Mouse (Mus musculus) spleen, postnatal 36 days (tissue): ENCODE results near the gene A2ml1.

Source experiments
- DNase-seq, 2 experiments: peaks; one replicate each; pipeline ENCODE4 v3.0.0; 2022; ENCODE audit warnings: low spot score in 2 of 2, mixed read lengths in 1 of 2

The A2ml1 gene

GRCm38 (mm10) chr6:128549463-128550452, 31.6 kb downstream of the A2ml1 start:
- no peak for DNase-seq

- no peak for DNase-seq
Observed at GRCm38 (mm10) chr6:128548532-128548931, 32.9 kb downstream of the A2ml1 start.

DNA sequence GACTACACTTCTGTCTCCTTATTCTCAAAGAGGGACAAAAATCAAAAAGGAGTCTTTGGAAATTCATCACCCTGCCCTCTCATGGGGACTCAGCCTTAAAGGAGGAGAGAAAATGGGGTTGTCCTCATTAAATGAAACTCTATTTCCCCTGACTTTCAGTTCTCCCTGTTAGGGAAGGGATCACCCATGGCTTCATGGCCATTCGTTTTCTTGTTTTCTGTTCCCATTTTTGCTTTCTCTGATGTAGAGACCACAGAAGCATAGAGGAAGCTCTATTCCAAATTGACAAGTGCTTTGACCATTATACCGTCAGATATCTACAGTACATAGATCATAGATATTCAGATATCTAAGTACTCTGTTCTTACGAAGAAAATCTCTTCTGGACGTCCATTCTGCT, 36.0 kb downstream of the A2ml1 start:
- no peak for DNase-seq

- DNase-seq: no peak
Observed at GRCm38 (mm10) chr6:128543226-128543625, 38.2 kb downstream of the A2ml1 start.

DNA sequence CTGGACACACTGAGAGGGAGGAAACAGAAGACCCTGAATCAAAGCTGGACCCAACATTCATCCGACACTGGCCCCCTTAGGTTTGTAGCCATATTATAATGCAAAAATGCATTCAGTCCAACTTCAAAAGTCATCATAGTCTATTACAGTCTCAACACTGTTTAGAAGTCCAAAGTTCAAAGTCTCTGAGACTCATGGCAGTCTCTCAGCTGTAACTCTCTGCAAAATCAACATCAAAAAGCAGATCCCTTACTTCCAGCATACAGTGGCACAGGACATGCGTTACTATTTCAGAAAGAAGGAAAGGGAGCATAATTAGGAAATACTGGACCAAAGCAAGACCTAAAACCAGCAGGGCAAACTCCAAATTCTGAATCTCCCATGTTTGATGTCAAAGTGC, 46.2 kb downstream of the A2ml1 start:
- no peak for DNase-seq

- no peak for DNase-seq
Observed at GRCm38 (mm10) chr6:128533296-128533695, 48.1 kb downstream of the A2ml1 start.

GRCm38 (mm10) chr6:128532701-128533100, 48.7 kb downstream of the A2ml1 start:
- no peak for DNase-seq

- DNase-seq: no peak
Observed at GRCm38 (mm10) chr6:128528491-128528890, 52.9 kb downstream of the A2ml1 start.

DNA sequence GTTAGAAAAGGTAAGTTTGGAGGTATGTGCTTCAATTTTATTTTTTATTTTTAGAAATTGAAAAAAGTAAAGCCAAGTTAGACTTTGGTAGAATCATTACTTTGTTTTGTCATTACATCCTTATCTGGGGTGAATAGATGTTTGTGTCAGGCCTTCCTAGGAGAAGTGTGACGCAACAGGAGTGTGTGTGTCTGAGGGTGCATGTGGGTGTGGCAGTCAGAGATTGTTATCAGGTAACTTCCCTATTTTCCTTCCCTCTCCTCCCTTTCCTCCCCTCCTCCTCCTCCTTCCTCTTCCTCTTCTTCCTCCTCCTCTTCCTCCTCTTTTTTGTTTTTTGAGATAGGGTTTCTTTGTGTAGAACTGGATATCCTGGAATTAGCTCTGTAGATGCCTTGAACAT, 54.3 kb downstream of the A2ml1 start:
- no peak for DNase-seq

DNA sequence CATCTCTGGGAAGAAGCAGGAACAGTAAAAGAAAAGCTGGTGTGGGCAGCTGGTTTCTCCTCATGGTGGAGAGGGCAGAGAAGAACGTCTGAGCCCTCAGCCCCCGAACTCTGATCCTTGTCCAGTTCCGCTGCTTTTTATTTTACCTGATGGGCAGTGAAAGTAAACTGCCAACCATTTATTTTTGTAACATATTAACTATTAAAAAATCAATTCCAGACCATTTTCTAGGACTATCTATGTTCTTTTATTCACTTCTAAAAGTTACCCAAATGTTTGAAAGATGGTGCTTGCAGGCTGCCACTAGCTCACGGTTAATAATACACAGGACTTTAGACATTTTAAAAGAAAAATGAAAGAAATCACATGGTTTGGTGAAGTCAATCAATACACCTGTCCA, 54.8 kb downstream of the A2ml1 start, which contains the start of gene Pzp:
Pzp (minus strand) TSS at position 120 of the 400 bp plus-strand sequence.
- DNase-seq: no peak

DNA sequence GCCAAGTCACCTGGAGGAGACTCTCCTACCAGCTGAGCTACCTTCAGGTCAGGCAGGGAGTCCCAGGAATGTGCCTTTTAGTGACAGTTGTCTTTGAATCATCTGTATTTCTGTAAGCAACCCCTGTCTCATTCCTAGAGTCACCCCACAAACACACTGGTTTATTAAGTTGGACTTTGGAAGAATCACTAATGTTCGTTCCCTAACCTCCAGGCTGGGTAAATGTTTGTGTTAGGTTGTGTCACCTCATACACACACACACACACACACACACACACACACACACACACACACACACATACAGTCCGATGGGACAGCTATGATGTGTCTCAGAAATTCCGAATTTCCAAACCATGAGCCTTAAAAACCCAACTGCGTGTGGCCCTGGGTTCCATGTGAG, 55.6 kb downstream of the A2ml1 start:
- DNase-seq: no peak

GRCm38 (mm10) chr6:128523360-128523759, 58.0 kb downstream of the A2ml1 start:
- DNase-seq: no peak

GRCm38 (mm10) chr6:128519159-128519558, 62.2 kb downstream of the A2ml1 start:
- no peak for DNase-seq

GRCm38 (mm10) chr6:128505676-128506236, 75.7 kb downstream of the A2ml1 start:
- DNase-seq: no peak

- no peak for DNase-seq
Observed at GRCm38 (mm10) chr6:128504743-128505142, 76.7 kb downstream of the A2ml1 start.

DNA sequence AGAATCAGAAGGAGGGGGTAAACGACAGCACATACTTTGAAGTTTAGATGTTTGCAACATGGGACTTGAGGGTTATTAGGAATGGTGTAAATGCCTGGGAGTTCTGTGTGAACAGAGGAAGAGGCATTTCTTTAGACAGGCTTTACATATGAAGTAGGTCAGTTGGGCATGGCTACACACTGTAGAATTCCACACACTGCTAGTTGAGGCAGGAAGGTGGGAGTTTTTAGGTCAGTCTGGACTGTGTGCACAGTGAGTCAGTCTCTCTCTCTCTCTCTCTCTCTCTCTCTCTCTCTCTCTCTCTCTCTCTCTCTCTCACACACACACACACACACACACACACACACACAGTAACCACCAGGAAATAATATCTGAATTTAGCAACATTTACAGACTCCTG, 86.1 kb downstream of the A2ml1 start:
- DNase-seq: no peak

GRCm38 (mm10) chr6:128494646-128495331, 86.6 kb downstream of the A2ml1 start:
- no peak for DNase-seq

- no peak for DNase-seq
Observed at GRCm38 (mm10) chr6:128491916-128492315, 89.5 kb downstream of the A2ml1 start.

DNA sequence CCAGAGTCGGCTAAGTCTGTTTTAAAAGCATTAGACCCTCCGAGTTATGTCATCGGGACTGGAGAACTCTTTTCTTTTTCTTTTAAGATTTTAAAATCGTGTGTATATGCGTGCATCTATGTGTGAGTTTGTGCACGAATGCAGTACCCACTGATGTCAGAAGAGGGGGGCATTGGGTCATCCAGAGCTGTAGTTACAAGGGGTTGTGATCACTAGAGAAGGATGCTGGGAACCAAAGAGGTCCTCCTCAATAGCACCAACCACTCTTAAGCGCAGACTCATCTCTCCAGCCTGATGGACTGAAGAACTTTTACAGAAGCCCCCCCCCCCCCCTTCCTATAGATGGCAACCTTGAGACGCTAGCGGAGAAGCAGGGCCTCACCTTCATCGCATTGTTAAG, 91.3 kb downstream of the A2ml1 start:
- DNase-seq: no peak
